Mouse (Mus musculus): ENCODE results near the gene Il23r.

GRCm38 (mm10) chr6:67421761-67422160 is 69.9 kb downstream of the Il23r start:
- TF ChIP-seq CTCF (IDR thresholded peaks at IDR 0.05; ENCODE audit: low read depth), result no peak
- no peak for TF ChIP-seq EP300 (IDR thresholded peaks at IDR 0.05; ENCODE audit: low read depth)

All from heart, postnatal 0 days (tissue).